ENCODE assay signal across 8 mouse cellular contexts in genomic region chr9:100546594-100546910, GRCm38 (mm10). TPM values are rescaled to one million over a fixed set of nuclear protein-coding genes. Genes with fewer than 3 reads are reported as not detected.
DNase-seq lines count a peak whose midpoint lies in the region; ATAC-seq and TF ChIP-seq lines count a peak whose summit lies in the region.

No protein-coding gene starts in this region.

- H3K9me3 ChIP-seq in heart, embryonic 16.5 days (replicated peaks; ENCODE audit: control insufficient read depth, low read length) = peaks cover 9% of the 10 kb centered on the region
- peaks cover 9% of the 10 kb centered on the region; the same call in 1 of the 2 replicates for H3K9me3 ChIP-seq in forebrain, embryonic 14.5 days (replicated peaks; ENCODE audit: control insufficient read depth, low read length)
- 0 out of 2 replicates have a peak, but pooled peaks cover 5% of the 10 kb centered on the region for H3K9me3 ChIP-seq in liver, embryonic 15.5 days (replicated peaks)
- H3K9me3 ChIP-seq in stomach, embryonic 15.5 days = no peaks in the 10 kb centered on the region

- TF ChIP-seq CTCF in Patski (IDR thresholded peaks at IDR 0.05) = no peak

- H3K4me3 ChIP-seq in heart, embryonic 16.5 days (ENCODE audit: low read length) = peak overlapping the region; percentile 88
- H3K4me3 ChIP-seq in forebrain, embryonic 14.5 days (ENCODE audit: low read depth, low read length) = peak overlapping the region; percentile 91
- peak overlapping the region; percentile 84 for H3K4me3 ChIP-seq in liver, embryonic 15.5 days (replicated peaks)
- peak overlapping the region; percentile 87 for H3K4me3 ChIP-seq in stomach, embryonic 15.5 days (replicated peaks)

- H3K27me3 ChIP-seq in heart, embryonic 16.5 days (ENCODE audit: control insufficient read depth, insufficient read depth, low read length) = no peaks in the 10 kb centered on the region
- no peaks in the 10 kb centered on the region for H3K27me3 ChIP-seq in Patski
- H3K27me3 ChIP-seq in forebrain, embryonic 14.5 days (replicated peaks; ENCODE audit: control insufficient read depth, insufficient read depth, low read length) = no peaks in the 10 kb centered on the region
- no peaks in the 10 kb centered on the region for H3K27me3 ChIP-seq in liver, embryonic 15.5 days
- H3K27me3 ChIP-seq in stomach, embryonic 15.5 days (replicated peaks) = no peaks in the 10 kb centered on the region

- POLR2A ChIA-PET in Patski (lab: Charles Lee) = interaction anchor here (1.0 to 2.9 kb wide), 2 partner anchors 36 to 96 kb away, joined by 3 to 28 read pairs; no protein-coding TSS in a partner anchor

- DNase-seq in heart, postnatal 10 days = no peak
- DNase-seq in Patski (ENCODE audit: low read depth, low spot score) = no peak
- no peak for DNase-seq in forebrain, embryonic 14.5 days (ENCODE audit: low spot score)
- no peak for DNase-seq in layer of hippocampus, adult 11-12 months (ENCODE audit: low spot score)
- no peak for DNase-seq in adrenal gland, adult 2 months

- WGBS in heart, embryonic 16.5 days = 9% methylated on average over 9 of the region's 9 CpGs
- WGBS in forebrain, embryonic 14.5 days = 9% methylated on average over 9 of the region's 9 CpGs
- WGBS in liver, embryonic 15.5 days (ENCODE audit: insufficient replicate concordance) = 8% methylated on average over 9 of the region's 9 CpGs
- 10% methylated on average over 9 of the region's 9 CpGs for WGBS in stomach, embryonic 15.5 days

- H3K36me3 ChIP-seq in heart, embryonic 16.5 days (ENCODE audit: control insufficient read depth, insufficient read depth) = peaks cover 14% of the 10 kb centered on the region
- H3K36me3 ChIP-seq in forebrain, embryonic 14.5 days (ENCODE audit: control insufficient read depth, insufficient read depth, low read length) = no peaks in the 10 kb centered on the region
- H3K36me3 ChIP-seq in liver, embryonic 15.5 days (replicated peaks) = peaks cover 8% of the 10 kb centered on the region
- no peaks in the 10 kb centered on the region for H3K36me3 ChIP-seq in stomach, embryonic 15.5 days

- H3K27ac ChIP-seq in heart, embryonic 16.5 days (ENCODE audit: low read length) = peak overlapping the region; percentile 82
- peak overlapping the region; percentile 87 for H3K27ac ChIP-seq in forebrain, embryonic 14.5 days (ENCODE audit: low read depth, low read length)
- peak overlapping the region; percentile 68 for H3K27ac ChIP-seq in liver, embryonic 15.5 days (replicated peaks)
- H3K27ac ChIP-seq in stomach, embryonic 15.5 days = peak overlapping the region; percentile 84

- peak overlapping the region; percentile 87 for H3K4me2 ChIP-seq in heart, embryonic 16.5 days (ENCODE audit: low read depth, low read length)
- H3K4me2 ChIP-seq in forebrain, embryonic 14.5 days (ENCODE audit: low read length) = peak overlapping the region; percentile 55
- H3K4me2 ChIP-seq in liver, embryonic 15.5 days = peak overlapping the region; percentile 89
- peak overlapping the region; percentile 78 for H3K4me2 ChIP-seq in stomach, embryonic 15.5 days

- H3K4me1 ChIP-seq in heart, embryonic 16.5 days (ENCODE audit: control insufficient read depth, insufficient read depth, low read length) = peaks cover 16% of the 10 kb centered on the region
- H3K4me1 ChIP-seq in forebrain, embryonic 14.5 days (ENCODE audit: control insufficient read depth, insufficient read depth, low read length) = peaks cover 7% of the 10 kb centered on the region; the same call in 1 of the 2 replicates
- peaks cover 29% of the 10 kb centered on the region for H3K4me1 ChIP-seq in liver, embryonic 15.5 days (replicated peaks)
- H3K4me1 ChIP-seq in stomach, embryonic 15.5 days = peaks cover 7% of the 10 kb centered on the region

- in situ Hi-C loops in Patski (cut with MboI; ENCODE audit: low pct_unique_long_range_greater_than_20kb) = loop anchor here (5.0 kb wide), 2 partner anchors 94 to 96 kb away; no protein-coding TSS in a partner anchor

- ATAC-seq in heart, embryonic 16.5 days (replicated peaks; ENCODE audit: extremely low read depth, insufficient read depth, low FRiP score) = no peak
- ATAC-seq in Patski = peak; percentile 26
- ATAC-seq in forebrain, embryonic 14.5 days = peak; percentile 27
- ATAC-seq in liver, embryonic 15.5 days (ENCODE audit: insufficient read depth) = 0 out of 2 replicates have a peak, but pooled peaks have one; percentile 13
- ATAC-seq in stomach, embryonic 15.5 days (ENCODE audit: insufficient read depth, low FRiP score, low read depth) = 0 out of 2 replicates have a peak, but pooled peaks have one; percentile 21

- H3K9ac ChIP-seq in heart, embryonic 16.5 days (ENCODE audit: low read length) = peak overlapping the region; percentile 75
- peak overlapping the region; percentile 59 for H3K9ac ChIP-seq in forebrain, embryonic 14.5 days (ENCODE audit: low read length)
- peak overlapping the region; percentile 73 for H3K9ac ChIP-seq in liver, embryonic 15.5 days
- peak overlapping the region; percentile 50 for H3K9ac ChIP-seq in stomach, embryonic 15.5 days

- intact Hi-C loops in heart, postnatal 10 days (cut with DNase I) = loop anchor here (1.0 to 10.0 kb wide), 4 partner anchors 39 to 608 kb away; no protein-coding TSS in a partner anchor

- CTCF ChIA-PET in Patski (lab: Charles Lee) = interaction anchor here (0.6 to 9.1 kb wide), 9 partner anchors 8 to 96 kb away, joined by 3 to 67 read pairs (median 4); no protein-coding TSS in a partner anchor

RNA-seq across cellular contexts. Expression of gene Nck1, which starts 0.6 kb away (rescaled TPM):
- polyA plus RNA-seq in heart, embryonic 16.5 days (2015; fragmentation: Nextera tagmentation; extraction: Ambion mirVana) = 57.5 and 66.3 TPM in 2 replicates
- total RNA-seq in heart, postnatal 10 days (2021) = 10 to 100 TPM; 56.7 to 65.8 TPM
- polyA plus RNA-seq in Patski (2021) = 65.1 TPM
- polyA plus RNA-seq in forebrain, embryonic 14.5 days (2014; fragmentation: Nextera tagmentation; extraction: Ambion mirVana) = 52.2 and 54.6 TPM in 2 replicates
- 20.6 and 23.3 TPM in 2 replicates for polyA plus RNA-seq in liver, embryonic 15.5 days (2015; fragmentation: Nextera tagmentation; extraction: Ambion mirVana)
- 62.2 and 63.7 TPM in 2 replicates for polyA plus RNA-seq in stomach, embryonic 15.5 days (2015; fragmentation: Nextera tagmentation; extraction: Ambion mirVana)
- 10 to 100 TPM; 45.5 to 46.7 TPM for total RNA-seq in adrenal gland, adult 2 months (2021)
- polyA plus RNA-seq in adrenal gland, adult 2 months (2012; rRNA removed) = 0.29 and 0.39 TPM in 2 replicates

RNA-seq across cellular contexts. Expression of gene Slc35g2, which starts 24.3 kb away (rescaled TPM):
- polyA plus RNA-seq in heart, embryonic 16.5 days (2015; fragmentation: Nextera tagmentation; extraction: Ambion mirVana) = 9.6 and 11.2 TPM in 2 replicates
- 1 to 10 TPM; 6.5 to 7.1 TPM for total RNA-seq in heart, postnatal 10 days (2021)
- polyA plus RNA-seq in Patski (2021) = 0.77 TPM
- 8.6 and 9.5 TPM in 2 replicates for polyA plus RNA-seq in forebrain, embryonic 14.5 days (2014; fragmentation: Nextera tagmentation; extraction: Ambion mirVana)
- 1.1 and 1.5 TPM in 2 replicates for polyA plus RNA-seq in liver, embryonic 15.5 days (2015; fragmentation: Nextera tagmentation; extraction: Ambion mirVana)
- 6.2 and 7.5 TPM in 2 replicates for polyA plus RNA-seq in stomach, embryonic 15.5 days (2015; fragmentation: Nextera tagmentation; extraction: Ambion mirVana)
- 10 to 100 TPM in 1 of 2 experiments, 1 to 10 TPM in 1; 6.2 to 13.2 TPM for total RNA-seq in adrenal gland, adult 2 months (2021)
- 0.95 and 1.8 TPM in 2 replicates for polyA plus RNA-seq in adrenal gland, adult 2 months (2012; rRNA removed)

RNA-seq across cellular contexts. Expression of gene Stag1, which starts 51.0 kb away (rescaled TPM):
- 22.9 and 23.9 TPM in 2 replicates for polyA plus RNA-seq in heart, embryonic 16.5 days (2015; fragmentation: Nextera tagmentation; extraction: Ambion mirVana)
- 10 to 100 TPM; 41.3 to 42.6 TPM for total RNA-seq in heart, postnatal 10 days (2021)
- polyA plus RNA-seq in Patski (2021) = 29.1 TPM
- 36.4 and 50.7 TPM in 2 replicates for polyA plus RNA-seq in forebrain, embryonic 14.5 days (2014; fragmentation: Nextera tagmentation; extraction: Ambion mirVana)
- 15.3 and 16.8 TPM in 2 replicates for polyA plus RNA-seq in liver, embryonic 15.5 days (2015; fragmentation: Nextera tagmentation; extraction: Ambion mirVana)
- polyA plus RNA-seq in stomach, embryonic 15.5 days (2015; fragmentation: Nextera tagmentation; extraction: Ambion mirVana) = 40.9 and 42.6 TPM in 2 replicates
- total RNA-seq in adrenal gland, adult 2 months (2021) = 10 to 100 TPM; 29.1 to 37.7 TPM
- 1.7 and 2.7 TPM in 2 replicates for polyA plus RNA-seq in adrenal gland, adult 2 months (2012; rRNA removed)

RNA-seq across cellular contexts. Expression of gene Il20rb, which starts 60.0 kb away (rescaled TPM):
- 0.92 and 2.2 TPM in 2 replicates for polyA plus RNA-seq in heart, embryonic 16.5 days (2015; fragmentation: Nextera tagmentation; extraction: Ambion mirVana)
- 1 to 10 TPM; 2.2 to 4.4 TPM for total RNA-seq in heart, postnatal 10 days (2021)
- polyA plus RNA-seq in Patski (2021) = 0.59 TPM
- 0.50 and 0.79 TPM in 2 replicates for polyA plus RNA-seq in forebrain, embryonic 14.5 days (2014; fragmentation: Nextera tagmentation; extraction: Ambion mirVana)
- polyA plus RNA-seq in liver, embryonic 15.5 days (2015; fragmentation: Nextera tagmentation; extraction: Ambion mirVana) = 0.25 and 0.54 TPM in 2 replicates
- 1.4 TPM in 2 replicates for polyA plus RNA-seq in stomach, embryonic 15.5 days (2015; fragmentation: Nextera tagmentation; extraction: Ambion mirVana)
- 1 to 10 TPM in 1 of 2 experiments, under 1 TPM in 1; 0.52 to 1.8 TPM for total RNA-seq in adrenal gland, adult 2 months (2021)
- 0.42 and 0.70 TPM in 2 replicates for polyA plus RNA-seq in adrenal gland, adult 2 months (2012; rRNA removed)

Comparison
In these comparisons a context has a peak if more than half of its experiments do, and no peak if none do; other contexts are left out.
1. RNA of gene Nck1, which starts 0.6 kb away (polyA plus RNA-seq): 57.5 to 66.3 TPM in heart, embryonic 16.5 days, 65.1 TPM in Patski (single experiment), 62.2 to 63.7 TPM in stomach, embryonic 15.5 days, 52.2 to 54.6 TPM in forebrain, embryonic 14.5 days and 20.6 to 23.3 TPM in liver, embryonic 15.5 days; 0.29 to 0.39 TPM in adrenal gland, adult 2 months; every median in the first group is over 10 times any median in the second.
2. Peak in every context shown above with its lines, with median percentiles within 50 percentile points of each other: H3K27ac ChIP-seq, H3K4me2 ChIP-seq, H3K4me3 ChIP-seq and H3K9ac ChIP-seq.